In genomic region chr17:29492269-29493191, GRCm38 (mm10) we compare ENCODE assay signal across 8 mouse cellular contexts. TPM values are rescaled to one million over a fixed set of nuclear protein-coding genes. Genes with fewer than 3 reads are reported as not detected.
A peak's percentile ranks its signal among the peaks of the same experiment; 100 is the strongest.
DNase-seq lines count a peak whose midpoint lies in the region; ATAC-seq and TF ChIP-seq lines count a peak whose summit lies in the region.

No protein-coding gene starts in this region.

- peak; percentile 85 for DNase-seq in Muller cell, postnatal 12 days (ENCODE audit: inconsistent ontology term)
- peak; percentile 55 for DNase-seq in cerebellum, adult 8-10 months
- DNase-seq in forebrain, postnatal 0 days = peak; percentile 69
- DNase-seq in layer of hippocampus, postnatal 36 days = peak; percentile 34 to 55
- peak; percentile 77 to 83 for DNase-seq in lung, postnatal 4 days
- DNase-seq in right cerebral cortex, adult 18-20 months = peak; percentile 31
- peak; percentile 30 for DNase-seq in urinary bladder, postnatal 10 days (ENCODE audit: low spot score)

- TF ChIP-seq CTCF in forebrain, postnatal 0 days (IDR thresholded peaks at IDR 0.05; ENCODE audit: low read depth) = peak; percentile 69

- H3K4me3 ChIP-seq in forebrain, postnatal 0 days (ENCODE audit: low read depth, low read length) = peak overlapping the region; percentile 76
- H3K4me3 ChIP-seq in hindbrain, embryonic 13.5 days = peak overlapping the region; percentile 70

- H3K27ac ChIP-seq in forebrain, postnatal 0 days (ENCODE audit: low read depth, low read length) = no peak overlapping the region
- H3K27ac ChIP-seq in hindbrain, embryonic 13.5 days = peak overlapping the region; percentile 96

- H3K4me1 ChIP-seq in forebrain, postnatal 0 days (ENCODE audit: insufficient read depth) = no peaks in the 10 kb centered on the region
- peaks cover 42% of the 10 kb centered on the region for H3K4me1 ChIP-seq in hindbrain, embryonic 13.5 days (replicated peaks)

- 3% methylated on average over 22 of the region's 22 CpGs for WGBS in forebrain, postnatal 0 days
- 3% methylated on average over 22 of the region's 22 CpGs for WGBS in hindbrain, embryonic 13.5 days

- H3K4me2 ChIP-seq in forebrain, postnatal 0 days (ENCODE audit: low read depth) = peak overlapping the region; percentile 93
- peak overlapping the region; percentile 91 for H3K4me2 ChIP-seq in hindbrain, embryonic 13.5 days

- no peak for ATAC-seq in forebrain, postnatal 0 days
- no peak for ATAC-seq in hindbrain, embryonic 13.5 days (ENCODE audit: low FRiP score)

- H3K27me3 ChIP-seq in forebrain, postnatal 0 days (ENCODE audit: insufficient read depth, low read length) = no peaks in the 10 kb centered on the region
- no peaks in the 10 kb centered on the region for H3K27me3 ChIP-seq in hindbrain, embryonic 13.5 days

- H3K9me3 ChIP-seq in forebrain, postnatal 0 days (ENCODE audit: low read length) = no peaks in the 10 kb centered on the region
- H3K9me3 ChIP-seq in hindbrain, embryonic 13.5 days = no peaks in the 10 kb centered on the region

- peaks cover 5% of the 10 kb centered on the region; the same call in 1 of the 2 replicates for H3K36me3 ChIP-seq in forebrain, postnatal 0 days (ENCODE audit: insufficient read depth)
- H3K36me3 ChIP-seq in hindbrain, embryonic 13.5 days = peaks cover 11% of the 10 kb centered on the region

- peak overlapping the region; percentile 62 for H3K9ac ChIP-seq in forebrain, postnatal 0 days
- peak overlapping the region; percentile 94 for H3K9ac ChIP-seq in hindbrain, embryonic 13.5 days

RNA-seq across cellular contexts. Expression of gene Pim1, which starts 2.0 kb away (rescaled TPM):
- total RNA-seq in forebrain, postnatal 0 days (2014; rRNA removed) = 8.7 and 14.6 TPM in 2 replicates
- 10.3 and 12.0 TPM in 2 replicates for polyA plus RNA-seq in forebrain, postnatal 0 days (2015; fragmentation: Nextera tagmentation; extraction: Ambion mirVana)
- 12.7 and 13.8 TPM in 2 replicates for polyA plus RNA-seq in hindbrain, embryonic 13.5 days (2015; fragmentation: Nextera tagmentation; extraction: Ambion mirVana)
- total RNA-seq in layer of hippocampus, postnatal 36 days (2021) = 1 to 10 TPM; 3.7 to 5.9 TPM

RNA-seq across cellular contexts. Expression of gene Gm17657, which starts 56.9 kb away (rescaled TPM):
- not detected in 2 replicates for total RNA-seq in forebrain, postnatal 0 days (2014; rRNA removed)
- polyA plus RNA-seq in forebrain, postnatal 0 days (2015; fragmentation: Nextera tagmentation; extraction: Ambion mirVana) = not detected in 2 replicates
- polyA plus RNA-seq in hindbrain, embryonic 13.5 days (2015; fragmentation: Nextera tagmentation; extraction: Ambion mirVana) = not detected in 2 replicates
- total RNA-seq in layer of hippocampus, postnatal 36 days (2021) = not detected

RNA-seq across cellular contexts. Expression of gene Tbc1d22b, which starts 57.1 kb away (rescaled TPM):
- total RNA-seq in forebrain, postnatal 0 days (2014; rRNA removed) = 35.5 and 38.8 TPM in 2 replicates
- polyA plus RNA-seq in forebrain, postnatal 0 days (2015; fragmentation: Nextera tagmentation; extraction: Ambion mirVana) = 22.4 and 29.3 TPM in 2 replicates
- polyA plus RNA-seq in hindbrain, embryonic 13.5 days (2015; fragmentation: Nextera tagmentation; extraction: Ambion mirVana) = 22.1 and 22.8 TPM in 2 replicates
- 10 to 100 TPM; 42.7 to 45.8 TPM for total RNA-seq in layer of hippocampus, postnatal 36 days (2021)

RNA-seq across cellular contexts. Expression of gene Tmem217, which starts 59.7 kb away (rescaled TPM):
- not detected in 2 replicates for total RNA-seq in forebrain, postnatal 0 days (2014; rRNA removed)
- polyA plus RNA-seq in forebrain, postnatal 0 days (2015; fragmentation: Nextera tagmentation; extraction: Ambion mirVana) = 0.16 and 0.74 TPM in 2 replicates
- polyA plus RNA-seq in hindbrain, embryonic 13.5 days (2015; fragmentation: Nextera tagmentation; extraction: Ambion mirVana) = 1.6 and 1.8 TPM in 2 replicates
- not detected for total RNA-seq in layer of hippocampus, postnatal 36 days (2021)

Comparison
In these comparisons a context has a peak if more than half of its experiments do, and no peak if none do; other contexts are left out.
1. DNase-seq: peak in every context shown above with its lines; median percentile 85 in Muller cell, postnatal 12 days; 80 in lung, postnatal 4 days; 69 in forebrain, postnatal 0 days; 55 in cerebellum, adult 8-10 months; 44 in layer of hippocampus, postnatal 36 days; 31 in right cerebral cortex, adult 18-20 months; 30 in urinary bladder, postnatal 10 days.